Mouse (Mus musculus): ENCODE results near the gene Jarid2. TPM values are rescaled to one million over a fixed set of nuclear protein-coding genes. Genes with fewer than 3 reads are reported as not detected.

Gene Jarid2
- polyA plus RNA-seq, 1 experiment = 10.5 TPM

DNA sequence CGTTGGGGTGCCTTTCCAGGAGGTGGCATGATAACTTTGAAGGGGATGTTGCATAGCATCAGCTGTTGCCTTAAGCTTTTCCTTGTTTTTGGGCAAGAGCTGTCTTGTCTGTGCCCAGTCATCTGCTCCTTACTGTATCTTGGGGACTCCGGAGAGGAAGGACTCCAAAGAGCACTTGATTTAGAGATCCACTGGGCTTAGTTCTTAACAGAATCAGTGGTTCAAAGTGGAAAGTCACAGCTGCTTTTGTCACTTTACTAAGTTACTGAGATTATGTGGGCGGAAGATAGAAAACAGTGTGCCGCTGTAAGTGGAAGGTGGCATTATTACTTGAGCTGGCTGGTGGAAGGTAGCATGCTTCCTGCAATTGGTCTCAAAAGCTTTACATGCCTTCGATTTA, 5.2 kb downstream of the Jarid2 start:
- no peak for TF ChIP-seq CTCF (conservative IDR thresholded peaks at IDR 0.05; ENCODE audit: insufficient read depth, insufficient read length, low read depth, low read length)
- no peak for TF ChIP-seq POLR2A (IDR thresholded peaks at IDR 0.05; ENCODE audit: low read depth, low read length)

DNA sequence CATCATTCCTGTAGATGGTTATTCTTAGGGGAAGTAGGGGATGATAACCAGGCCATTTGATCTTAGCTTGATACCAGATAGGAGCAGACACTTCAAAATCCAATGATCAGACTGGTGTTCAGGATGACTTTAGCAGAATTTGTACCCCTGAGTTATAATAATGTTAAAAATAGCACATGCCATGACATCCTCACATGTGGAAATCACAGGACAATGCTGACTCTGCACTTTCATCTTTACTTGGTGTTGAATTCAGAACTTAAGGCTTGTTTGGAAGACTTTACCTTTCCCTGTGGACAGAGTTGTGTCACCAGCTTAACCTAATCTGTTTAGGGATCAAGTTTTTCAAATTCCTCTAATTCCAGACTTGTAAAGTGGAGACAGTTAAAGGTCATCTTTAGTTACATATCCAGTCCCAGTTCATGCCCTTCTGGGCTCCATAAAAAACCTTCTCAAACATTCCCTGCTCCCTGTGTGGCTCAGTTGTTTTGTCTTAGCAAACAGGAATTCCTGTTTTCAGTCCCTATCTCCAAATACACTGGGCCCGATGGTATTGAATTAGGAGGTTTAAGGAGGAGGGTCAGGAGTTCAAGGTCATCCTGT, 5.9 kb downstream of the Jarid2 start:
- Histone ChIP-seq H3K27ac (ENCODE audit: insufficient read depth, low read depth, low read length) (peak overlapping the region; percentile 71; the same call in 1 of the 2 replicates), H3K36me3 (ENCODE audit: control insufficient read depth, insufficient read depth, low read length) (no peaks in the 10 kb centered on the region), H3K4me1 (ENCODE audit: control insufficient read depth, insufficient read depth, low read length) (peaks cover 27% of the 10 kb centered on the region), H3K27me3 (replicated peaks; ENCODE audit: control insufficient read depth, insufficient read depth, low read length) (no peaks in the 10 kb centered on the region), H3K4me3 (ENCODE audit: insufficient read depth, low read depth, low read length) (no peak overlapping the region)
- 28% methylated on average over 1 of the region's 1 CpGs for WGBS
- DNase-seq = peak; percentile 31
- no peak for TF ChIP-seq CTCF (conservative IDR thresholded peaks at IDR 0.05; ENCODE audit: insufficient read depth, insufficient read length, low read depth, low read length)
- TF ChIP-seq POLR2A (IDR thresholded peaks at IDR 0.05; ENCODE audit: low read depth, low read length) = no peak

More for the DNA sequence above, 5.2 kb downstream of the Jarid2 start:
- H3K27ac ChIP-seq (ENCODE audit: insufficient read depth, low read depth, low read length) = peak overlapping the region; percentile 91
- peak overlapping the region; percentile 97 for H3K4me3 ChIP-seq (ENCODE audit: insufficient read depth, low read depth, low read length)
- no peaks in the 10 kb centered on the region for H3K27me3 ChIP-seq (replicated peaks; ENCODE audit: control insufficient read depth, insufficient read depth, low read length)
- no peak for DNase-seq
- 29% methylated on average over 5 of the region's 5 CpGs for WGBS
- H3K4me1 ChIP-seq (ENCODE audit: control insufficient read depth, insufficient read depth, low read length) = peaks cover 26% of the 10 kb centered on the region
- no peaks in the 10 kb centered on the region for H3K36me3 ChIP-seq (ENCODE audit: control insufficient read depth, insufficient read depth, low read length)

DNA sequence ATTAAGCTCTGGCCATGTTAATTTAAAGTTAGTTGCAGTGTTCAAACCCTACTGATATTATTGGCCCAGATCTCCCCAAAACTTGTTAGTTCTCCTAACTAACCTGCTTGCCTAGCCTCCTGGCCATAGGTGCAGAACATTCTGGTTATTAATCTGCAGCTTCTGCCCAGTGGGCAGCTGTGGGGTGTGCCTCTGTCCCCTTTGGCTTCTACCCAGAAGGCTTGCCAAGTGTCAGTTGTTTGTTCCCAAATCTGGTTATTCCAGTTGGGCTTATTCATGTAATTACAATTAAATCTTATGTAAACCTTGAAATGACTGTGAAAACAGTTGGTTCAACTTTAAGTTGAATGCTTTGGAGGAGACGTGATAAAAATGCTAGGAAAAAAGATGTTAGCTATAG, 8.0 kb downstream of the Jarid2 start:
- DNase-seq = peak; percentile 74
- WGBS = 49% methylated on average over 1 of the region's 1 CpGs
- peak overlapping the region; percentile 79 for H3K27ac ChIP-seq (ENCODE audit: insufficient read depth, low read depth, low read length)

DNA sequence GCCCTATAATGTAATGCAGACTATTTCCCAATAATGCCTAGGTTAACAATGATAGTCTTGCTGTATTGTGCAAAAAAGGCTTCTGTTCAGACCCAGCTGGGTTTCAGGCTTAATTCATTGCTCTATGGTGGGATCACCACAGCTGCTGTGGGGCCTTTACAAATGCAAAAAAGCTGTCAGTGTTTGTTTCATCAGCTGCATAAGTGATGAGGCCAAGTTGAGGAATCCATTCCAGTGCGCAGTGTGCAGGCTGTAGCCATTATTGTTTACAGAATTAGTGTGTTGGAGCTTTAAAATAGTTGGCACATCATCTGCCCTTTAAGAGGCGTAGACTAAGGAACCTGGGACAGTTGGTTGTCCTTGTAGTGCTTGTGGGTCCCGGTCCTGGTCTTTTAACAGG, 22.5 kb downstream of the Jarid2 start:
- Histone ChIP-seq H3K36me3 (ENCODE audit: control insufficient read depth, insufficient read depth, low read length) (no peaks in the 10 kb centered on the region), H3K27me3 (replicated peaks; ENCODE audit: control insufficient read depth, insufficient read depth, low read length) (no peaks in the 10 kb centered on the region), H3K4me3 (ENCODE audit: insufficient read depth, low read depth, low read length) (no peak overlapping the region), H3K4me1 (ENCODE audit: control insufficient read depth, insufficient read depth, low read length) (peaks cover 15% of the 10 kb centered on the region), H3K27ac (ENCODE audit: insufficient read depth, low read depth, low read length) (no peak overlapping the region)
- WGBS = 87% methylated on average over 3 of the region's 3 CpGs
- no peak for TF ChIP-seq POLR2A (IDR thresholded peaks at IDR 0.05; ENCODE audit: low read depth, low read length)
- no peak for TF ChIP-seq CTCF (conservative IDR thresholded peaks at IDR 0.05; ENCODE audit: insufficient read depth, insufficient read length, low read depth, low read length)
- no peak for DNase-seq

More for the DNA sequence above, 8.0 kb downstream of the Jarid2 start:
- Histone ChIP-seq H3K27me3 (replicated peaks; ENCODE audit: control insufficient read depth, insufficient read depth, low read length) (no peaks in the 10 kb centered on the region), H3K36me3 (ENCODE audit: control insufficient read depth, insufficient read depth, low read length) (no peaks in the 10 kb centered on the region), H3K4me1 (ENCODE audit: control insufficient read depth, insufficient read depth, low read length) (peaks cover 44% of the 10 kb centered on the region), H3K4me3 (ENCODE audit: insufficient read depth, low read depth, low read length) (no peak overlapping the region)
- no peak for TF ChIP-seq POLR2A (IDR thresholded peaks at IDR 0.05; ENCODE audit: low read depth, low read length)
- no peak for TF ChIP-seq CTCF (conservative IDR thresholded peaks at IDR 0.05; ENCODE audit: insufficient read depth, insufficient read length, low read depth, low read length)

DNA sequence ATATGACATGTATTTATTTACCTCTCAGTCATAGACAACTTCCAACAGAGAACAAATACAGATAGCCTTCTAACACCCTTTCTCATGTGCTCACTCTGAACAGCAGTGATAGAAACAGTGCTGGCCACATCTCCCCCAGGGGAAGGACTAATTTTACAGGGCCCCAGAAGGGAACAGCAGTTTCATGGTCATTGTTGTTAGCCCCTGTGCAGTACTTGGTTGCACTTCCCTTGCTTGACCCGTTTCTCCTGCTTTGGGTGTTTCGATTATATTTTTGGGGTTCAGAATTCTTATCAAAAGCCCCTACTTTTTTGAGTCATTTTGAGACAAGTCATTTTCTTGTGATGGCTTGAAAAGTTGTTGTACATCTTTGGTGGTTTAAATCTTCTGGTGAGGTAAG, 23.9 kb downstream of the Jarid2 start:
- no peak for TF ChIP-seq CTCF (conservative IDR thresholded peaks at IDR 0.05; ENCODE audit: insufficient read depth, insufficient read length, low read depth, low read length)
- no peak for TF ChIP-seq POLR2A (IDR thresholded peaks at IDR 0.05; ENCODE audit: low read depth, low read length)
- H3K36me3 ChIP-seq (ENCODE audit: control insufficient read depth, insufficient read depth, low read length) = no peaks in the 10 kb centered on the region
- H3K27ac ChIP-seq (ENCODE audit: insufficient read depth, low read depth, low read length) = no peak overlapping the region
- WGBS = 85% methylated on average over 2 of the region's 2 CpGs
- no peak for DNase-seq
- H3K4me3 ChIP-seq (ENCODE audit: insufficient read depth, low read depth, low read length) = no peak overlapping the region
- H3K4me1 ChIP-seq (ENCODE audit: control insufficient read depth, insufficient read depth, low read length) = peaks cover 10% of the 10 kb centered on the region
- no peaks in the 10 kb centered on the region for H3K27me3 ChIP-seq (replicated peaks; ENCODE audit: control insufficient read depth, insufficient read depth, low read length)

DNA sequence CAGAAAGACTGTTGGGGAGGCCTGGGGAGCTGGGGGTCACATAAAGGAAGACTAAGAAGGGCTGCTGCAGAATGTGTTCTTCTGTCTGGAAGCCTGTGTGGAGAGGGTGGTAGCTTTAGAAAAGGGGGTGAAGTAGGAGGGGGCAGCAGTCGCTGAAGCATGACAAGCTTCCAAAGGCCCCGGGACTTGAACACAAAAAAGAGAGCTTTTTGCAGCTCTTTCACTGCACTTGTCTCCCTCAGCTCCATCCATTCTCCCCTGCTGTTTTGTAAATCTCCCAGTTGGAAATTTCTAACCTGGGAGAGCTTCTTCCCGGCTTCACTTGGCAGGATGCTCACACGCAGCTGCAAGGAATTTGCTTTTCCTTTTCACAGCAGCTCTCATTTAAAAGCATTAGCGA, 26.2 kb downstream of the Jarid2 start:
- Histone ChIP-seq H3K27me3 (replicated peaks; ENCODE audit: control insufficient read depth, insufficient read depth, low read length) (no peaks in the 10 kb centered on the region), H3K36me3 (ENCODE audit: control insufficient read depth, insufficient read depth, low read length) (no peaks in the 10 kb centered on the region), H3K4me1 (ENCODE audit: control insufficient read depth, insufficient read depth, low read length) (peaks cover 8% of the 10 kb centered on the region), H3K27ac (ENCODE audit: insufficient read depth, low read depth, low read length) (no peak overlapping the region), H3K4me3 (ENCODE audit: insufficient read depth, low read depth, low read length) (no peak overlapping the region)
- no peak for TF ChIP-seq CTCF (conservative IDR thresholded peaks at IDR 0.05; ENCODE audit: insufficient read depth, insufficient read length, low read depth, low read length)
- no peak for TF ChIP-seq POLR2A (IDR thresholded peaks at IDR 0.05; ENCODE audit: low read depth, low read length)
- no peak for DNase-seq
- 10% methylated on average over 5 of the region's 5 CpGs for WGBS

DNA sequence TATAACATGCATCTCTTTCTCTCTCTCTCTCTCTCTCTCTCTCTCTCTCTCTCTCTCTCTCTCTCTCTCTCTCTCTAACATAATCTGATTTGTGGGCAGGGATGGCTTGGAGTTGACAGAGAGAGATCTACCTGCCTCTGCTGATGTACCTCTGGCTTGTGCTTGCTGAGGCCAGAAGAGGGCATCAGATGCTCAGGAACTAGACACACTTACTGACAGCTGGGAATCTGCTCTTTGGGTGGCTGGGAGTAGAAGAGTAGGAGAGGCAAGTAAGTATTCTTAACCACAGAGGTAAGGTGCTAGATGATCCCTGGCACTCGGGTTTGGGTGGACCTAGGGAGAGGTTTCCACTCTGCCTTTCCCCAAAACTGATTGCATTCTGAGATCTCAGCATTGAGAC, 29.5 kb downstream of the Jarid2 start:
- peaks cover 10% of the 10 kb centered on the region for H3K4me1 ChIP-seq (ENCODE audit: control insufficient read depth, insufficient read depth, low read length)
- no peaks in the 10 kb centered on the region for H3K36me3 ChIP-seq (ENCODE audit: control insufficient read depth, insufficient read depth, low read length)
- no peak overlapping the region for H3K4me3 ChIP-seq (ENCODE audit: insufficient read depth, low read depth, low read length)
- DNase-seq = peak; percentile 50
- 42% methylated on average over 1 of the region's 1 CpGs for WGBS
- no peak overlapping the region for H3K27ac ChIP-seq (ENCODE audit: insufficient read depth, low read depth, low read length)
- no peak for TF ChIP-seq POLR2A (IDR thresholded peaks at IDR 0.05; ENCODE audit: low read depth, low read length)
- peak; percentile 68 for TF ChIP-seq CTCF (conservative IDR thresholded peaks at IDR 0.05; ENCODE audit: insufficient read depth, insufficient read length, low read depth, low read length)
- no peaks in the 10 kb centered on the region for H3K27me3 ChIP-seq (replicated peaks; ENCODE audit: control insufficient read depth, insufficient read depth, low read length)
